Mouse (Mus musculus) liver, embryonic 15.5 days (tissue): Measurements from ENCODE around the gene Cyp4f17. TPM values are rescaled to one million over a fixed set of nuclear protein-coding genes. Genes with fewer than 3 reads are reported as not detected.
A peak's percentile ranks its signal among the peaks of the same experiment; 100 is the strongest.
"Not testable (repeated sequence)": the region's sequence is repeated elsewhere in the genome, so short reads cannot be mapped to it uniquely, and the experiment has no call there.

Experiments
- ATAC-seq: fragments of 200-750 bp; cut with Nextera tagmentation; 2 replicates; pipeline ENCODE4 v1.8.0; 2017; ENCODE audit warnings: moderate number of reproducible peaks, mild to moderate bottlenecking, moderate library complexity; ENCODE audit not compliant: insufficient read depth
- H3K27ac ChIP-seq: fragments of 300-500 bp; sonication (generic); replicated peaks from 2 replicates; pipeline ENCODE4 v1.5.1; 2015; ENCODE audit warnings: mild to moderate bottlenecking, inconsistent platforms
- H3K27me3 ChIP-seq: fragments of 300-500 bp; sonication (generic); 2 replicates; pipeline ENCODE4 v1.6.1; 2015; ENCODE audit warnings: mild to moderate bottlenecking, inconsistent platforms
- H3K36me3 ChIP-seq: fragments of 300-500 bp; sonication (generic); replicated peaks from 2 replicates; pipeline ENCODE4 v1.6.1; 2015; ENCODE audit warnings: moderate library complexity, mild to moderate bottlenecking, inconsistent platforms
- H3K4me1 ChIP-seq: fragments of 300-500 bp; sonication (generic); replicated peaks from 2 replicates; pipeline ENCODE4 v1.6.1; 2015; ENCODE audit warnings: inconsistent platforms
- H3K4me2 ChIP-seq: fragments of 300-500 bp; sonication (generic); 2 replicates; pipeline ENCODE4 v1.6.1; 2015; ENCODE audit warnings: moderate library complexity, mild to moderate bottlenecking, inconsistent platforms
- H3K4me3 ChIP-seq: fragments of 300-500 bp; sonication (generic); replicated peaks from 2 replicates; pipeline ENCODE4 v1.5.1; 2015; ENCODE audit warnings: mild to moderate bottlenecking, inconsistent platforms
- H3K9ac ChIP-seq: fragments of 300-500 bp; sonication (generic); 2 replicates; pipeline ENCODE4 v1.6.1; 2015; ENCODE audit warnings: moderate library complexity, mild to moderate bottlenecking, inconsistent platforms
- H3K9me3 ChIP-seq: fragments of 300-500 bp; sonication (generic); replicated peaks from 2 replicates; pipeline ENCODE4 v1.6.1; 2016; ENCODE audit warnings: inconsistent platforms
- whole genome bisulfite sequencing: fragments of 180-500 bp; shearing (Covaris S2); methylation state at CpG from one replicate; pipeline ENCODE4 v1.1.7; 2015; ENCODE audit warnings: mixed read lengths; ENCODE audit not compliant: insufficient replicate concordance; 5-methylcytosine and 5-hydroxymethylcytosine counted together
- polyA plus RNA-seq: library from polyadenylated mRNA; unstranded; fragments of >200 nt; fragmentation: Nextera tagmentation; extraction: Ambion mirVana; gene quantifications from 2 replicates; pipeline ENCODE4 v1.2.1, GENCODE M21; 2015

Gene Cyp4f17
- polyA plus RNA-seq, 1 experiment from 2014 or later, result 0.85 TPM

DNA sequence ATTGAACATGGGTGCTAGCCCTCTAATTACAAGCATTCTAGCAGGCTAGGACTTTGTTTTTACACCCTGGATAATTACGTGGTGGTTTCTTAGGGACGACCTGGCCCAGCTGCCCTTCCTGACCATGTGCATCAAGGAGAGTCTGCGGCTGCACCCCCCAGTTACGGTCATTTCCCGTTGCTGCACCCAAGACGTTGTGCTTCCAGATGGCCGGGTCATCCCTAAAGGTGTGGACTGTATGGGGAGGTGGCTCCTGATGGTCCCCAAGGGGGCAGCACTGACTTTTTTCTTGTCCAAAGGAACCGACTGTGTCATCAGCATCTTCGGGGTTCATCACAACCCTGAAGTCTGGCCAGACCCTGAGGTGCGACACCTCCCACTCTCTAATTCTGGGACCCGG lies 21.9 kb downstream of the Cyp4f17 start:
- ATAC-seq, result no peak
- WGBS, result 78% methylated on average over 11 of the region's 11 CpGs

DNA sequence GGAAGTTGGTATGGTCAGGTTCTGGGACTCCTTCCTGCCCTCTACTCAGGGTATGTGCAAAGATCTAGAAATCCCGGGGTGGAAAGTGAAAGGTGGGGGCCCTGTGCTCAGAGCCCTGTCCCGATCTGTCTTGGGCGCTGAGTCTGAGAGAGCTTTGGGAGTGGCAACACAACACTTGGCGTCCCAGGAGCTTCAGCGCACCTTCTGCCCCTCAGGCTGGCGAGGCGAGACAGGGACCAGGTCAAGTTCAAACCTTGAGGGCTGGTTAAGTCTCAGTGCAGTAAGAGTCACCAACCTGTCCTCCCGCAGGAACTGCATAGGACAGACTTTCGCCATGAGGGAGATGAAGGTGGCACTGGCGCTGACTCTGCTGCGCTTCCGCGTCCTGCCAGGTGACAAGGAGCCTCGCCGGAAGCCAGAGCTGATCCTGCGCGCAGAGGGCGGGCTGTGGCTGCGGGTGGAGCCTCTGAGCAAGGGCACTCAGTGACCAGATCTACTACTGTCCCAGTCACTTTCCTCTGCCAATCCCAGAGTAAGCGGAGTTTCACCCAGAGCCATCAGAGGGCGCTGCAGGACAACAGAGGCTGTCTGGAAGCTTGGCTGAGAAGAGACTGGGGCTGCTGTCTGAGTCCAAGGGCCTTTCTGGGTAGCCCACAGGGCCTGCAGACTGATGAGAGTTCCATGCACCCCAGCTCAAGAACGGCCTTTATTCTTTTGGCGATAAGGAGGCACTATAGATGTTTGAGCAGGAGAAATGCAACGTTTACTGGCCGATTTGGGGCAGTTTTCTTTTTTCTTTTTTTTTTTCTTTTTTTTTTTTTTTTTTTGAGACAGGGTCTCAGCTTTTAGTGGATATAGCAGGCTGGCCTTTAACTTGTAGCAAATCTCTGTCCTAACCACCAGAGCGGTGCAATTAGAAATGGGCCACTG lies 22.8 kb downstream of the Cyp4f17 start:
- Histone ChIP-seq H3K4me3 (peak overlapping the region; percentile 53), H3K27ac (no peak overlapping the region), H3K36me3 (no peaks in the 10 kb centered on the region), H3K27me3 (no peaks in the 10 kb centered on the region), H3K9ac (peak overlapping the region; percentile 31; the same call in 1 of the 2 replicates), H3K9me3 (no peaks in the 10 kb centered on the region), H3K4me1 (peaks cover 7% of the 10 kb centered on the region; the same call in 1 of the 2 replicates), H3K4me2 (peak overlapping the region; percentile 72)
- ATAC-seq, result peak; percentile 81
- 7% methylated on average over 26 of the region's 26 CpGs for WGBS

More for the DNA sequence above, 21.9 kb downstream of the Cyp4f17 start:
- peaks cover 7% of the 10 kb centered on the region; the same call in 1 of the 2 replicates for H3K4me1 ChIP-seq
- H3K27ac ChIP-seq, result no peak overlapping the region
- no peaks in the 10 kb centered on the region for H3K9me3 ChIP-seq
- H3K4me3 ChIP-seq, result peak overlapping the region; percentile 53; the same call in 1 of the 2 replicates
- no peaks in the 10 kb centered on the region for H3K27me3 ChIP-seq
- no peaks in the 10 kb centered on the region for H3K36me3 ChIP-seq
- peak overlapping the region; percentile 72 for H3K4me2 ChIP-seq
- H3K9ac ChIP-seq, result no peak overlapping the region

DNA sequence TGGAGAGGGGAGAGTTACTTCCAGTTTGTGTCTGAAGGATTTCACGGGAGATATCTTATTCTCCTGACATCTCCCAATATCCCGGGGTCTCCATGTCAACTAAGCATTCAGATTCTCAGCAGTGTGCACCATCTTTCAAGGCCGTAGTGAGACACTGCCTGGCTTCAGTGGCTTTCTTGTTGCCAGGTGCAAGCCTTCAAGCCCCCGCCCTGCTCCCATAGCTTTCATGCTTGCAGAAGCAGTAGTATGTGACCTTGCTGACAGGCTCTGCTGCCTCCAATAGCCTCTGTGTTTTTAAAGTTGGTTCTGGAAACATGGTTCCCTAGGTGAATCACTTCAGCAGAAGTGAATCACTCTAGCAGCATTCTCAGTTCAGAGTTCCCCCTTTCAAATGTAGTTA lies 26.5 kb downstream of the Cyp4f17 start:
- H3K4me1 ChIP-seq, H3K36me3 ChIP-seq, H3K9ac ChIP-seq, H3K27ac ChIP-seq, H3K4me3 ChIP-seq, H3K9me3 ChIP-seq, H3K4me2 ChIP-seq, H3K27me3 ChIP-seq, ATAC-seq: not testable (repeated sequence)
- 52% methylated on average over 4 of the region's 4 CpGs for WGBS

DNA sequence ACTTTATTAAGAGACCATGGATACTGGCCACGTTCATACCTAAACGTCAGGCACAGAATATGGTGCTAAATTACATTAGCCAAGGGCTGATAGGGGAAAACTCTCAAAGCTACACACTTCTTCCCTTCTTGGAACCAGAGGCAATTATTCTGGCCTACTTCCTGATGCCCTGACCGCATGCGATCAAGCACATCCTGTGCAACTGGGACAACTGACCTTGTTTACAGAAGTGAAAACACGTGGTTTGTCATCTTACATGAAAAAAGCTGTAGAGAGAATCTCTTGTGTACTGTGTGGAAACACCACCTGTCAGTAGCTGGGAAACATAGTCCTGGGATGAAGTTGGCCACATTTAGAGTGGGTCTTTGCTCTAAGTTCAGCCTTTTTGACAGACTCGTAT lies 28.2 kb downstream of the Cyp4f17 start:
- no peaks in the 10 kb centered on the region for H3K27me3 ChIP-seq
- no peak for ATAC-seq
- no peaks in the 10 kb centered on the region for H3K4me1 ChIP-seq
- no peak overlapping the region for H3K9ac ChIP-seq
- no peak overlapping the region for H3K4me3 ChIP-seq
- H3K27ac ChIP-seq, result no peak overlapping the region
- H3K36me3 ChIP-seq, result no peaks in the 10 kb centered on the region
- 31% methylated on average over 6 of the region's 6 CpGs for WGBS
- H3K9me3 ChIP-seq, result no peaks in the 10 kb centered on the region
- H3K4me2 ChIP-seq, result no peak overlapping the region

DNA sequence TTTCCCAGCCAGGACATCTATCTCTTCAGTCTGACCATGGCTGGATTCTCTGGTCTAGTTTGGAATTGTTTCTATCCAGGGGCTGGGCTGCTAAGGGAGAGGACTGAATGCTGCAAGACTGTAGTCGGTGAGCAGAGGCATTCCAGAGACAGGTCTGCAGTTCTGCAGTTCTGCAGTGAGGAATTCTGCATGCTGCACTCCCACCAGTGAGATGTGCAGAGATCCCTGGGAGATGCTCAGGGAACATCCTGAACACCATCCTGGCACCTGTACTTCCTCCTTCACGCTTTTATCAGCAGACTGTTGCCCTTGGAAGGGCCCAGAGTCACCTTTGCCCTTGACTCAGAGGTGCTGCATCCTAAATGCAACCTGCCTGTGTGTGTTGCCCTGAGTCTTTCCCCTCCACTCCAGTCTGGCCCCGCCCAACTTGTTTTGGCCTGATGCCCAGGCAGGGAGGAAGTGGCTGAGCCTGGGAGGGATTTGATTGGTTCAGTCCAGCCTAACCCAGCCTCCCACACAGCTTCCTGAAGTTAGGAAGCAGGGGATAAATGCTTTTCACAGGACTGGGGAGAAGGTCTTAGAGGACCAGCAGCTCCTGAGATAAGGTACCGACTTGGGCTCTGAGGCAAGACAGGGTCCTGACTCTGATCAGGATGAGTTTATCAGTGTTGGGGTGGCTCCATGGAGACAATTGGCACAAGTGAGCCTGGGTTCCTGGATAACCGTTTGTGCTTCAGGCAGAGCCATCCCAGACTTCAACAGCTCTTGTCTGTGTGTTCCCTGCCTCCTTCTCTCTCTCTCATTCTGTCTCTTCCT lies 30.4 kb downstream of the Cyp4f17 start, which contains the start of gene Cyp4f16:
Gene Cyp4f16 (plus strand): TSS at position 508 of the 816 bp plus-strand sequence.
- H3K4me1 ChIP-seq, result not testable (repeated sequence)
- 0 out of 2 replicates have a peak within 1 kb of the TSS, but pooled peaks have one; percentile 14 for H3K27ac ChIP-seq

DNA sequence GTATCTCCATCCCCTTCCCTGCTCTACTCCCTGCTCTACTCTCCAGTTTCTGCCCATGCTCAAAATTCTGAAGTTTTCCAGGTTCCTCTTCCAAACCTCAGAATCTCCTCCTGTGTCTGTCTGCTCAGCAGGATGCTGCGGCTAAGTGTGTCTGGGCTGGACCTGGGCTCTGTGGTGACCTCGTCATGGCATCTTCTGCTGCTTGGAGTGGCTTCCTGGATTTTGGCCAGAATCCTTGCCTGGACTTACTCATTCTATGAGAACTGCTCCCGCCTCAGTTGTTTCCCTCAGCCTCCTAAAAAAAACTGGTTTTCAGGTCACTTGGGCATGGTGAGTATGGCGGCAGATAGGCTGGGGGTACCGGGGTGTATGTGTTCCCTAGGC lies 31.0 kb downstream of the Cyp4f17 start:
- Histone ChIP-seq H3K4me2 (peak overlapping the region; percentile 49), H3K4me3 (peak overlapping the region; percentile 37), H3K9me3 (no peaks in the 10 kb centered on the region), H3K27me3 (no peaks in the 10 kb centered on the region), H3K36me3 (no peaks in the 10 kb centered on the region), H3K27ac (0 out of 2 replicates have a peak overlapping the region, but pooled peaks have one; percentile 14), H3K4me1 (no peaks in the 10 kb centered on the region), H3K9ac (no peak overlapping the region)
- ATAC-seq, result no peak
- WGBS, result 42% methylated on average over 5 of the region's 5 CpGs

More for the DNA sequence above, 30.4 kb downstream of the Cyp4f17 start, which contains the start of gene Cyp4f16:
- Histone ChIP-seq H3K4me3 (peak within 1 kb of the TSS; percentile 37), H3K4me2 (peak within 1 kb of the TSS; percentile 49)
- not testable (repeated sequence) for H3K9me3 ChIP-seq, H3K9ac ChIP-seq, H3K27me3 ChIP-seq, H3K36me3 ChIP-seq
- WGBS, result 9% methylated on average over 5 of the region's 5 CpGs
- ATAC-seq, result peak; percentile 70; the same call in 1 of the 2 replicates

DNA sequence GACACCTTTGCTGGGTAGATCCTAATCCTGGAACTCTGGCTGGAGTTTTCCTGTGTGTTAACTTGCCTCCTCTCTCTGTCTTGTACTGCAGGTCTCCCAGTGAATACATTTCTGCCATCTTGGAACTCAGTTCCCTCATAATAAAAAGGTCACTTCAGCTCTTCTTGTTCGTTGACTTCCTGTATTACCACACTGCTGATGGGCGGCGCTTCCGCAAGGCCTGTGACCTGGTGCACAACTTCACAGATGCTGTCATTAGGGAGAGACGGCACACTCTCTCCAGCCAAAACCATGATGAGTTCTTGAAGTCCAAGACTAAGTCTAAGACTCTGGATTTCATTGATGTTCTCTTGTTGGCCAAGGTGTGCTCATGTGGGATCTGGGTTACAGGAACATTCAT lies 38.9 kb downstream of the Cyp4f17 start:
- H3K36me3 ChIP-seq, H3K4me1 ChIP-seq, H3K9me3 ChIP-seq, H3K4me2 ChIP-seq, H3K4me3 ChIP-seq, H3K9ac ChIP-seq, H3K27ac ChIP-seq, ATAC-seq, H3K27me3 ChIP-seq: not testable (repeated sequence)
- 67% methylated on average over 5 of the region's 5 CpGs for WGBS

DNA sequence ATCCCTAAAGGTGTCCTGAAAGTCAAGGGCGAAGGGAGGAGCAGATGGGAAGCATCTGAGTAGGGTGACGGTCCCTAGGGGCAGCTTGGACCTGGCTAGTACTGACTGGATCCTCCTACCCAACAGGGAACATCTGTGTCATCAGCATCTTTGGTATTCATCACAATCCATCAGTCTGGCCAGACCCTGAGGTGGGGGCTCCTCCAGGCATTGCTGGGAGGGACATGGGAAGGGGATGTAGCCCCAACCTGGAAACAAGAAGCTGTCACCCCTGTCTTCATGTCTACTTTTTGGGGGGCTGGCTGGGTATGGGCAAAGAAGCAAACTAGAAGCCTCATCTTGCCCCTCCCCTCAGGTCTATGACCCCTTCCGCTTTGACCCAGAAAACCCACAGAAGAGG lies 44.5 kb downstream of the Cyp4f17 start:
- ATAC-seq, H3K9ac ChIP-seq: not testable (repeated sequence)

DNA sequence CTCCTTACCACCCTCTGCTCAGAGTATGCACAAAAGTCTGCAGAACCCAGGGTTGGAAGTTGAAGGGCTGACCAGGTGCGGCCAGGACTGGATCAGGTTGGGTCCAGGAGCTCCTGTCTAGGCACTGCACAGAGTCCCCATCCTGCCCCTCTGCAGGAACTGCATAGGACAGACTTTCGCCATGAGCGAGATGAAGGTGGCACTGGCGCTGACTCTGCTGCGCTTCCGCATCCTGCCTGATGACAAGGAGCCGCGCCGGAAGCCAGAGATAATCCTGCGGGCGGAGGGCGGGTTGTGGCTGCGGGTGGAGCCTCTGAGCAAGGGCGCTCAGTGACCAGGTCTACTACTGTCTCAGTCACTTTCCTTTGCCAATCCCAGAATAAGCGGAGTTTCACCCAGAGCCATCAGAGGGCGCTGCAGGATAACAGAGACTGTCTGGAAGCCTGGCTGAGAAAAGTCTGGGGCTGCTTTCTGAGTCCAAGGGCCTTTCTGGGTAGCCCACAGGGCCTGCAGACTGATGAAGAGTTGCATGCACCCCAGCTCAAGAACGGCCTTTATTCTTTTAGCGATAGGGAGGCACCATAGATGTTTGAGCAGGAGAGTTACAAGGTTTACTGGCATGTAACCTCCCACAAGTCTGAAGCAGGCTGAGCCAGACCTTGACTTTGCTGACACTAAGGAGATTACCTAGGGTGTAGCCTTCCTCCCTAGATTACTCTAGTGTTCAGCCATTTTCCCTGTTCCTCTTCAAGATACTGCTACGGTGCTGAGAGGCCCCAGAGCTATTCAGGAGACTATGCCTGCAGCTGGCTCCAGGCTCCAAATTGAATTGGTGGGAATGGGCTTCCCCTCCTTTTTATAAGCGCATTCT lies 45.3 kb downstream of the Cyp4f17 start:
- H3K4me3 ChIP-seq, result peak overlapping the region; percentile 40
- H3K4me1 ChIP-seq, result peaks cover 5% of the 10 kb centered on the region; the same call in 1 of the 2 replicates
- no peaks in the 10 kb centered on the region for H3K9me3 ChIP-seq
- H3K36me3 ChIP-seq, result no peaks in the 10 kb centered on the region
- no peaks in the 10 kb centered on the region for H3K27me3 ChIP-seq
- 13% methylated on average over 20 of the region's 20 CpGs for WGBS
- ATAC-seq, result peak; percentile 64
- H3K9ac ChIP-seq, result no peak overlapping the region
- no peak overlapping the region for H3K27ac ChIP-seq
- peak overlapping the region; percentile 58 for H3K4me2 ChIP-seq

More for the DNA sequence above, 44.5 kb downstream of the Cyp4f17 start:
- not testable (repeated sequence) for H3K36me3 ChIP-seq, H3K27me3 ChIP-seq, H3K9me3 ChIP-seq, H3K4me1 ChIP-seq, H3K27ac ChIP-seq
- WGBS, result 84% methylated on average over 3 of the region's 3 CpGs
- Histone ChIP-seq H3K4me2 (peak overlapping the region; percentile 58), H3K4me3 (peak overlapping the region; percentile 40)

DNA sequence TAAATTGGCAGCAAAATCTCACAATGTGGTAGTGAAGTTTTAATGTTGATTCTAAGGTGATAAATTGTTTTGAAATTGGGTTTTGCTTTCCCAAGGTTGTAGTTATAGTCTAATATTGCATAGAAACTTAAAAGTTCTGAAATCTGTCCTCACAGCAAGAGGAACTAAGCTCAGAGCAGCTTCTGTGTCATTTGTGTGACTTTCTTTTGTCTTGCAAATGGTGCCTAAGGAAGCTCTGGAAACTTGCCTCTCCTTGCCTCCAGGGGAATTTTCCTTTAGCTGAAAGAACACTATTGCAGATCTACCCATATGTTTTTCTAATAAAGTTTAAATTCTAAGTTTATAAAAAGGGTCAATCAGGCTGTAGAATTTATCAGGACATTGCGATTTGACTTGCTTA lies 47.2 kb downstream of the Cyp4f17 start:
- not testable (repeated sequence) for ATAC-seq, H3K4me2 ChIP-seq, H3K27ac ChIP-seq, H3K4me1 ChIP-seq, H3K9ac ChIP-seq, H3K4me3 ChIP-seq, H3K9me3 ChIP-seq, H3K36me3 ChIP-seq, H3K27me3 ChIP-seq
- 39% methylated on average over 1 of the region's 1 CpGs for WGBS
